Mouse (Mus musculus) liver (tissue): ENCODE data around the gene Ldlrad3.

Experiments
- DNase-seq: peaks from one replicate; pipeline ENCODE4 v3.0.0-alpha.2; 2020; ENCODE audit warnings: mixed read lengths

The Ldlrad3 gene

DNA sequence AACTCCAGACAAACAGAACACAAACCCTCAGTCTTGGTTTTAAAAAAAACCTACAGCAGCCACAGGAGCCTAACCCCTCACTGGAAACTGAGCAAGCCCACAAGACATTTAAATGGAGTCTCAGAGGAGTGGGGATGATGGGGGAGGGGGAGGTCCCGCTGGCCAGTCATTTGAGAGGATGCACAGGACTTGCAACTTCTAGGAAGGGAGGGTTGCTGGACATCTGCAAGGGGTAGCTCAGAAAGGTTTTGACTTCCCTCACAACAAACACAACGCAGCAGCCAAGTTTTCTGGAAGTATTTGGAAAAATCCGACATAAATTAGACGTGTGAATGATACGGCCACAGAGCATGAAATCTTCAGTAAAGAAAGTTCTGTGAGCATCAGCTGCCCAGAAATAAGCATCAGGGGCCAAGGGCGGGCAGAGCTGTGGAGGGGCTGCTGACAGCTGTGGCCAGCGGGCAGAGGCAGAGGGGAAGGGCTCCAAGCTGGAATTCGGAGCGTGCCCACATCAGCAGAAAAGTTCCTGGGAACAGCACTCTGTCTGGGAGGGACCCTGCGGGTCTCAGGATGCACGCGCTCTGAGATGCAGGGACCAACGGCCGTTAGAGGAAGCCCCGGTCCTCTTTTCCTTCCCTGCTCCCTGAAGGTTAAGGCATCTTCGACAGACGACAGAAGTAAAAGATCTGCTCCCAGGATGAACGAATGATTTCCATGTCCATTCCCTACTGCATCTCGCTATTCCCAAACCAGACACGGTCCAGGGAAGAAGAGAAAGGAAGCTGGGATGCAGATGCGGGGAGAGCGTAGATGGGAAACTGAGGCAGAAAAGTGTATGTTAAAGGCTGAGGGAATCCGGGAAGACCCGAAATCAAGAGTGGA is 875 bp downstream of the Ldlrad3 start:
- peak; percentile 8 for DNase-seq

DNA sequence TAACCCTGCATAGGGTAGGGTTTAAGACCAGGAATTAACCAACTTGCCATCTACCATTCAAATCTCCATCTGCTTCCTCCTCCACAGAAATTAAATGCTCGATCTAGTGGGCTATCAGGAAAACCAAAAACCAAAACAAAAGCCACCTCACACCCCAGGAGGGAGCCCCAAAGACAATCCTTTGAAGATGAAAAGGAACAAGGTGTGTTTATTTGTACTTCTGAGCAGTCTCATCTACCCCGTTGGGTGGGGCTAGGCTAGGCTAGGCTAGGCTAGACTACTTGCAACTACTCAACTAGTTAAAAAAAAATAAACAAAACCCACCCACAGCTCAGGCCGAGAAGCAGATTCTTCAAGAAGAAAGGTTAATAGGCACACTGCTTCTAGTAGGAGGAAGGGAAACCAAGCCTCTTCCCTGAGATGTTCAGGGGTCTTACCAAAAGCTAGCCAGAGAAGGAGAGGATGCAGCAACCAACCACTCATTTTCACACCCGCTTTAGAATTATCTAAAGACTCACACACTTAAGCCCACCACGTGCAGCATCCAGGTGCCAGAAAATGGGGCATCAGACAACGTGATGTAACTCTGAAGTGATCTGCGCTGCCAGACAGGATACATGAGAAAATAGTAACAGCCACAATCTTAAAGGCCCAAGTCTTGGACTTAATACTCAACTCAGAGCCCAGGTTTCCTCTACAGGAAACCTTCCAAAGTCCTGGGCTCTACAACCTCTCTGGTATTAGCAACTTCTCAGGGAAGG is 2.3 kb downstream of the Ldlrad3 start:
- DNase-seq = no peak

GRCm38 (mm10) chr2:102181459-102181858 is 4.7 kb downstream of the Ldlrad3 start:
- DNase-seq = no peak

- no peak for DNase-seq
These were observed 9.8 kb downstream of the Ldlrad3 start for GRCm38 (mm10) chr2:102176434-102176772.

GRCm38 (mm10) chr2:102175741-102176433 is 10.3 kb downstream of the Ldlrad3 start:
- no peak for DNase-seq

GRCm38 (mm10) chr2:102172458-102172857 is 13.7 kb downstream of the Ldlrad3 start:
- DNase-seq = no peak

GRCm38 (mm10) chr2:102166550-102167325 is 19.4 kb downstream of the Ldlrad3 start:
- no peak for DNase-seq

GRCm38 (mm10) chr2:102163106-102163505 is 23.1 kb downstream of the Ldlrad3 start:
- DNase-seq = no peak

DNA sequence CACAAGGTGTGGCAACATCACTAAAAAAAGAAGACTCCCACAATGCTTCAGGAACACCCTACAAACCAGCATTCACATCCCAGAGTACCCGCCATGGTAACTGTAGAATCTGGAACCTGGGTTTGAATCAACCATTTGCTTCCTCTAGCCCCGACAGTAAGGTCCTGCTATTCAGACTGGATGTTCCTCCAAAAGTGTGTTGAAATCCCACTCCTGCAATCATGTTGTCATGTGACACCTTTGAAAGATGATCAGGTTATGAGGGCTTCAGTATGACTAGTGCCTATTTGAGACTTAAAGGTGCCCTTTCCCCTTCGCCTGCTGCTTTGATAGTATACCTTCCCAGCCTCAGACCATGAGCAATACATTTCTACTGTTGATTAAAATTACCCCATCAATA is 28.6 kb downstream of the Ldlrad3 start:
- no peak for DNase-seq

GRCm38 (mm10) chr2:102157010-102157409 is 29.2 kb downstream of the Ldlrad3 start:
- DNase-seq = no peak

- DNase-seq = no peak
These were observed 29.7 kb downstream of the Ldlrad3 start for GRCm38 (mm10) chr2:102156460-102156859.

DNA sequence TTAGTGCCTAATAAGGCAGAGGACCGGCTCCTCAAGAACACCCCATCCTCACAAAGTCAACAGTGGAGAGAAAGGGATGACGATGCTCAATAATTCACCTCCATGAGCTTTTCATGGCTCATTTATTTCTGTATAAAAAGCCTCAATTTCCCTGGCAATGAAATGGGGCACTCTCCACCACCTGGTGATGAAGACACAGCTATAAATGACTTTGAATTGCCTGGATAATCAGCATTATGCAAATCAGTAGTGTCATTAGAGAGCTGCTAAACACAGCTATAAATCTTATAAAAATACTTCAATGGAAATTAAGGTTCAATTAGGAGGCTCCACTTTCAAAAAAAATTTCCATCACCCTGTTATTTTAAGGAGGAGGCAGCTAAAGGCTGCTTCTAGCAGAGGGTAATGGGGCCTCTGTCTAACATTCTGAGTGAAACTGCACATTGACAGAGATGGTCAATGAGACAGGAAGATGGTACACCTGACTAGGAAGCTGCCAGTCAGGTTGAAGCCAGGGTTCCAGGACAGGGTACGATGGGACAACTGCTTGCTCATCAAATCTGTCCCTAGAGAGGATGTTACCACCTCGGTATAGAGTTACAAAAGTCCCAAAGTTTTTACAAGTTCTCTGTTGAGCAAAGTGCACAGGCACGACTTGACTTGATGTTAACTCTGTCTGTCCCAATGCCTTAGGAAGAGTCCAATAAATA is 30.7 kb downstream of the Ldlrad3 start:
- DNase-seq = no peak

DNA sequence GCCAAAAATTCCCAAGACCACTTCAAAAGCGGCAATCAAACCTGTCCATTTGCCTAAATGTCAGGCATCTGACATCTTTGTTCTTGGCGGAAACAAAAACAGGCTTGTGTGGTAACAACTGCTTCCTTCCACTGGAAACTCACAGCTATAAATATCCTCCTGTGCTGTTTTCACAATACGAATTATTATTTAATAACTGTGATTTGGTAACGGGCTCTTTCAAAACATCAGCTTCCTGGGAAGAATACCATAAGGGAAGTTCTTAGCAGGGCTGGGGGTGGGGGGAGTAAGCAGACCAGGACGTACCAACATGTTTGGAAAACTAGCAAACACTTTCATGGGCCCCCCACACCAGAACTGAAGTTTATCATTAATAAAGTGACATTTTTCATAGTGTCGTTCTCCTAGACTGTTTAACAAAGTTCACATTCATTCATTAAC is 31.4 kb downstream of the Ldlrad3 start:
- DNase-seq = no peak

- DNase-seq = no peak
These were observed 31.9 kb downstream of the Ldlrad3 start for GRCm38 (mm10) chr2:102154328-102154727.

DNA sequence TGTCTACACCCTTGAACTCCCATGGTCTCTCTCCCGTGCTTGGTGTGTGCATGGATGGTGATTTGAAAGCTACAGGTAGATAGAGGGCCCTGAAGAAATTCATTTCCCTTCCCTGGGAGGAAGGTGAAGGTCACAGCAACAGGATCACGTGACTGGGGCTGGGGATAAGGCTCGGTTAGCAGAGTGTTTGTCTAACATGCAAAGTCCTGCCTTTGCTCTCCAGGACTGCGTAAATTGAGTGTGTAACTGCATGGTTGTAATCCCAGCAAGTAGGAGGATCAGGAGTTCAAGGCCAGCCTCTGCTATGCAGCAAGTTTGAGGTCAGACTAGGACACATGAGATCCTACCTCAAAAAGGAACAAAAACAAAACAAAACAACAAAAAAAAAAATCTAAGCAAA is 32.7 kb downstream of the Ldlrad3 start:
- DNase-seq = no peak

- DNase-seq = no peak
These were observed 33.3 kb downstream of the Ldlrad3 start for GRCm38 (mm10) chr2:102152851-102153250.

DNA sequence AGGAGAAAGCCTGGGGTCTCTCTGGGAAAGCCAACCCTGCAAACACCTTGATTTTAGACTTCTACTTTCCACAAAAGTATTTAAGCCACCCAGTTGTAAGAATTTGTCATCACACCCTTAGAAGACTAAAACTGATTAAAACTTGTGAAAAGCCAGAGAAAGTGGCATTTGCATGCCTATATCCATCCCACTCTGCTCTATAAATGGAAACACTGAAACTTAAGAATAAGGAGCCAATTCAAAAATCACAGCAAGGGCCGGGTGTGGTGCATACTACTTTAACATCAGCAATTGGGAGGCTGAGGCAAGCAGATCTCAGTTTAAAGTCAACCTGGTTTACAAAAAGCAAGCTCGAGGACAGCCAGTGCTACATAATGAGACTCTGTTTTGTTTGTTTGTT is 37.1 kb downstream of the Ldlrad3 start:
- no peak for DNase-seq

DNA sequence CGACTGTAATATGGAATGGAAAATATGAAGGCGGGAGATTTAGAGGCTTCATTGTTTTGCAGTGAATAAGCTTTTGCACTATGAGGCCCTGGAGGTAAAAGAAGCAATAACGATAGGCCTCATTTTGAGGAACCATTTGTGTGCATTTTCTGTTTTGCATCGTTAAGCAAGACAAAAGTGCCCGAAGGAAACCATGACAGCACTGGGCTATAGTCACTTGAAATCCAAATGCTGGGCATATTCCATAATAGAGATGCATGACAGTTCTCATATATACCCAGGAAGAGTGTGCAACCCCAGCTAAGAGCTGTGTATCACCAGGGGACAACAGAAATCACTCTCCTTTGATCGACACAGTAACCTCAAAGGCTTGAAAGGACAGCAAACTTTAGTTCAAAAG is 38.1 kb downstream of the Ldlrad3 start:
- DNase-seq = no peak

- no peak for DNase-seq
These were observed 38.6 kb downstream of the Ldlrad3 start for GRCm38 (mm10) chr2:102147561-102147960.

DNA sequence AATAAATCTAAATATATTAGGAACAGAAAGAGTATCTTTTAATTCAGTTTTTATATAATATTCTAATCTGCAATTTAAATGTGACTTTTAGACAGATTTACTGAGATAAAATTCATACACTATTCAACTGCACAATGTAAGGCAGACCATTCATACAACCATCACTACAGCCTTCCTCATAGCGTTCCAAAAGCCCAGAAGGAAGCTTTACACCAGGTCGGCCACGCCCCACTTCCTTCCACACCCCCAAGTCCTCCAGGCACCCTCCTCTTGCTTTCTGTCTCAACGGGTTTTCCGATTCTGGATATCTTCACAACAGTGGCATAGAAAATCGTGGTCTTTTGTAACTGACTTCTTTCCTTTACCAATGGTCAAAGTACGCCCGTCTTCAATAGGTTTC is 39.8 kb downstream of the Ldlrad3 start:
- DNase-seq = no peak

DNA sequence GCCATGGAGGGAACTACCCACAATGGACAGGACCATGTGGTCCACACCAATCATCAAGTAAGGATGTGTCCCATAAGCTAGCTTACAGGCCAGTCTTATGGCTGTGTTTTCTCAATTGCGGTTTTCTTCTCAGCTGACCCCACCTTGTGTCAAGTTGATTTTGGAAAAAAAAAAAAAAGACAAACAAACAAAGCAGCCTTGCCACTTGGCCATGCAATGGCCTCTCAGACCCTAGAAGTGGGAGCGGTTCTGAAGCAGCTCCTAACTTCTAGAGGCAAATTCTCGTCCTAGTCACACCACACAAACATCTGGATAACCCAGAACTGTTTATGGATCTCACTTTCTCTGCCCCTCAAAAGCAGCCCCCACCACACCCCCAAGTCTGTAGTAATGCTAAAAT is 41.1 kb downstream of the Ldlrad3 start:
- no peak for DNase-seq

GRCm38 (mm10) chr2:102144311-102144710 is 41.9 kb downstream of the Ldlrad3 start:
- DNase-seq = no peak
